Mouse (Mus musculus) ES-E14 (cell line): ENCODE results near the gene Ctps2. TPM values are rescaled to one million over a fixed set of nuclear protein-coding genes. Genes with fewer than 3 reads are reported as not detected.

ENCODE experiments used
- DNase-seq: peaks from one replicate; pipeline ENCODE4 v3.0.0-alpha.2; 2013; ENCODE audit warnings: low read depth, low spot score
- H3K27ac ChIP-seq: 2 replicates; pipeline ENCODE4 v1.5.1; 2012; ENCODE audit warnings: low read depth, mild to moderate bottlenecking, low read length, moderate library complexity, mixed read lengths; ENCODE audit not compliant: poor library complexity, insufficient read depth, severe bottlenecking
- H3K36me3 ChIP-seq: 2 replicates; pipeline ENCODE4 v1.6.1; 2012; ENCODE audit warnings: mild to moderate bottlenecking, low read length, moderate library complexity, mixed read lengths; ENCODE audit not compliant: control insufficient read depth, poor library complexity, insufficient read depth, severe bottlenecking
- H3K4me1 ChIP-seq, 2 experiments: fragments of 150-350 bp in 1 of 2; sonication (generic) in 1 of 2; 2 replicates each; pipeline ENCODE4 v1.6.1; 2012; ENCODE audit warnings: low read length in 2 of 2, mild to moderate bottlenecking in 1 of 2, mixed read lengths in 1 of 2; ENCODE audit not compliant: control insufficient read depth in 2 of 2, insufficient read depth in 2 of 2, poor library complexity in 1 of 2
- H3K4me3 ChIP-seq, 2 experiments: fragments of 150-350 bp in 1 of 2; sonication (generic) in 1 of 2; 2 replicates each; pipeline ENCODE4 v1.5.1; 2012; ENCODE audit warnings: low read length in 2 of 2, low read depth in 1 of 2, mild to moderate bottlenecking in 1 of 2, mixed read lengths in 1 of 2; ENCODE audit not compliant: insufficient read depth in 1 of 2, poor library complexity in 1 of 2, severe bottlenecking in 1 of 2
- H3K9ac ChIP-seq: 2 replicates; pipeline ENCODE4 v1.6.1; 2012; ENCODE audit warnings: low read depth, mild to moderate bottlenecking, low read length, mixed read lengths; ENCODE audit not compliant: poor library complexity, insufficient read depth, severe bottlenecking
- H3K9me3 ChIP-seq: fragments of 150-350 bp; sonication (generic); 2 replicates; pipeline ENCODE4 v1.6.1; 2012; ENCODE audit warnings: low read depth, mild to moderate bottlenecking, low read length; ENCODE audit not compliant: control insufficient read depth, insufficient read depth
- CHD2 ChIP-seq: IDR thresholded peaks from 2 replicates; pipeline ENCODE4 v1.6.1; 2014; ENCODE audit warnings: mild to moderate bottlenecking, low read depth, low read length, inconsistent platforms
- HCFC1 ChIP-seq: IDR thresholded peaks from 2 replicates; pipeline ENCODE4 v1.6.1; 2012; ENCODE audit warnings: low read length, inconsistent platforms, borderline replicate concordance; ENCODE audit not compliant: insufficient read depth
- MAFK ChIP-seq: IDR thresholded peaks from 2 replicates; pipeline ENCODE4 v1.6.1; 2014; ENCODE audit warnings: mild to moderate bottlenecking, low read depth, low read length, inconsistent platforms; ENCODE audit not compliant: insufficient read depth
- ZC3H11A ChIP-seq: IDR thresholded peaks from 2 replicates; pipeline ENCODE4 v1.6.1; 2012; ENCODE audit warnings: low read depth, mild to moderate bottlenecking, inconsistent platforms, low read length, borderline replicate concordance
- ZNF384 ChIP-seq: IDR thresholded peaks from 2 replicates; pipeline ENCODE4 v1.6.1; 2012; ENCODE audit warnings: low read depth, low read length, inconsistent platforms
- in situ Hi-C, 2 experiments: fragments of 600-800 bp; cut with MboI; formaldehyde crosslinking; loops; one replicate each; pipeline ENCODE4 v1.15.1; 2025; ENCODE audit warnings: low sequenced_read_pairs in 2 of 2, inconsistent platforms in 1 of 2; ENCODE audit not compliant: unreplicated experiment in 2 of 2
- total RNA-seq: library from RNA; depleted of rRNA; stranded (reverse); fragments of 300-350 nt; gene quantifications from 2 replicates; pipeline ENCODE4 v1.2.3, GENCODE M21; 2012

The Ctps2 gene
- total RNA-seq, 1 experiment, result 23.4 TPM

- no peak overlapping the region for H3K27ac ChIP-seq
- in situ Hi-C loops, result no loop called here
- DNase-seq, result no peak
- TF ChIP-seq ZNF384, result no peak
- no peak for TF ChIP-seq CHD2
- no peak for TF ChIP-seq HCFC1
- no peak for TF ChIP-seq ZC3H11A
- TF ChIP-seq MAFK, result no peak
- H3K4me1 ChIP-seq, result no peaks in the 10 kb centered on the region
- no peaks in the 10 kb centered on the region for H3K9me3 ChIP-seq
- peaks cover 4% of the 10 kb centered on the region; the same call in 1 of the 2 replicates for H3K36me3 ChIP-seq
- H3K9ac ChIP-seq, result no peak overlapping the region
- no peak overlapping the region for H3K4me3 ChIP-seq
These were observed 85.9 kb downstream of the Ctps2 start for GRCm38 (mm10) chrX:162986876-162987495.

- Histone ChIP-seq H3K4me3 (no peak overlapping the region), H3K9me3 (no peaks in the 10 kb centered on the region), H3K36me3 (no peaks in the 10 kb centered on the region), H3K4me1 (no peaks in the 10 kb centered on the region), H3K9ac (no peak overlapping the region), H3K27ac (no peak overlapping the region)
- no peak for DNase-seq
- no peak for TF ChIP-seq MAFK
- no peak for TF ChIP-seq ZNF384
- no peak for TF ChIP-seq HCFC1
- TF ChIP-seq CHD2, result no peak
- no peak for TF ChIP-seq ZC3H11A
- in situ Hi-C loops, result no loop called here
These were observed 90.4 kb downstream of the Ctps2 start for GRCm38 (mm10) chrX:162991396-162991795.

- H3K36me3 ChIP-seq, result no peaks in the 10 kb centered on the region
- no peak for DNase-seq
- no peak overlapping the region for H3K27ac ChIP-seq
- no peak overlapping the region for H3K4me3 ChIP-seq
- in situ Hi-C loops, result no loop called here
- H3K4me1 ChIP-seq, result no peaks in the 10 kb centered on the region
- no peaks in the 10 kb centered on the region for H3K9me3 ChIP-seq
- H3K9ac ChIP-seq, result no peak overlapping the region
- no peak for TF ChIP-seq ZNF384
These were observed 91.1 kb downstream of the Ctps2 start for GRCm38 (mm10) chrX:162992121-162992520.

GRCm38 (mm10) chrX:163027864-163028263, 126.8 kb downstream of the Ctps2 start:
- H3K4me3 ChIP-seq, result no peak overlapping the region
- TF ChIP-seq ZC3H11A, result no peak
- no peak for TF ChIP-seq ZNF384
- no peak for TF ChIP-seq HCFC1
- in situ Hi-C loops, result no loop called here
- no peak overlapping the region for H3K27ac ChIP-seq
- DNase-seq, result no peak
- no peaks in the 10 kb centered on the region for H3K4me1 ChIP-seq
- H3K9me3 ChIP-seq, result no peaks in the 10 kb centered on the region
- no peaks in the 10 kb centered on the region for H3K36me3 ChIP-seq
- no peak overlapping the region for H3K9ac ChIP-seq

GRCm38 (mm10) chrX:163038767-163039166, 137.7 kb downstream of the Ctps2 start:
- in situ Hi-C loops, result no loop called here
- Histone ChIP-seq H3K36me3 (no peaks in the 10 kb centered on the region), H3K4me3 (no peak overlapping the region), H3K9ac (no peak overlapping the region), H3K9me3 (no peaks in the 10 kb centered on the region), H3K27ac (no peak overlapping the region), H3K4me1 (no peaks in the 10 kb centered on the region)
- no peak for DNase-seq
- TF ChIP-seq ZNF384, result no peak
- TF ChIP-seq MAFK, result no peak
- no peak for TF ChIP-seq ZC3H11A
- no peak for TF ChIP-seq CHD2
- TF ChIP-seq HCFC1, result no peak
